Mouse (Mus musculus) erythroblast, embryonic 14.5 days (primary cell): ENCODE results near the gene Nit1.

ENCODE experiments used
- GATA1 ChIP-seq: IDR thresholded peaks from 2 replicates; pipeline ENCODE4 v1.6.1; 2012; ENCODE audit warnings: low read length, inconsistent platforms, mixed read lengths
- TAL1 ChIP-seq: IDR thresholded peaks from 3 replicates; pipeline ENCODE4 v1.6.1; 2012; ENCODE audit warnings: low read length, inconsistent platforms, mixed read lengths

DNA sequence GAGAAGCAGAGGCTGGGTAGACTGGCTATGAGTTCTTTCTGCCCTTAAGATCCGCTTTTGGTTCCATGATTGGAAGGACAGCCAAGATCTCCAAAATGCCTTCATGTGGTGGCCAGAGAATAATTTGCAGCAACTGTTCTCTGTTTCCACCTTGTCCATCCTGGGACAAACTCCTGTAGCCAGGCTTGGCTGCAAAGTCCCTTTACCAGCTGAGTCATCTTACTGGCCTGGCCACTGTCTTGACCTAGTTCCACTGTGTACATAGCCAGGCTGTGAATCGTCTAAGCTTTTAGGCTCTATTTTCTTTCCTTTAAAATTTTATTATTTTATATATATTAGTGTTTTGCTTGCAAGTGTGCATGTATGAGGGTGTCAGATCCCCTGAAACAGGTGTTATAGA is 3.8 kb upstream of the Nit1 start:
- no peak for TF ChIP-seq GATA1
- no peak for TF ChIP-seq TAL1
